Mouse (Mus musculus) urinary bladder, postnatal 14 days (tissue): ENCODE results near the gene Zscan10.

Source experiments
- DNase-seq: peaks from one replicate; pipeline ENCODE4 v3.0.0; 2021; ENCODE audit warnings: low spot score

The Zscan10 gene

GRCm38 (mm10) chr17:23651363-23651762 lies 50.7 kb downstream of the Zscan10 start:
- no peak for DNase-seq

GRCm38 (mm10) chr17:23653324-23653723 lies 52.7 kb downstream of the Zscan10 start:
- DNase-seq = no peak

- DNase-seq = no peak
These were observed 53.3 kb downstream of the Zscan10 start for GRCm38 (mm10) chr17:23654001-23654400.

GRCm38 (mm10) chr17:23654410-23654809 lies 53.8 kb downstream of the Zscan10 start:
- DNase-seq = no peak

GRCm38 (mm10) chr17:23658450-23658849 lies 57.8 kb downstream of the Zscan10 start:
- no peak for DNase-seq

- DNase-seq = peak; percentile 87
These were observed 59.6 kb downstream of the Zscan10 start, which contains the start of gene Bicdl2 for GRCm38 (mm10) chr17:23660117-23660875. Bicdl2 (plus strand) TSS chr17:23660506.
